Mouse (Mus musculus) brain, embryonic 14.5 days (tissue): ENCODE results near the gene Slc48a1. TPM values are rescaled to one million over a fixed set of nuclear protein-coding genes. Genes with fewer than 3 reads are reported as not detected.
A peak's percentile ranks its signal among the peaks of the same experiment; 100 is the strongest.

ENCODE experiments used
- DNase-seq: peaks from one replicate; pipeline ENCODE4 v3.0.0-alpha.2; 2011; ENCODE audit warnings: low read depth
- CTCF ChIP-seq: fragments of 200-500 bp; IDR thresholded peaks from 2 replicates; pipeline ENCODE4 v1.5.1; 2012; ENCODE audit warnings: inconsistent platforms, mild to moderate bottlenecking, moderate library complexity, borderline replicate concordance; ENCODE audit not compliant: insufficient read depth, insufficient read length; ENCODE audit errors: extremely low read depth
- POLR2A ChIP-seq: fragments of 200-500 bp; IDR thresholded peaks from 2 replicates; pipeline ENCODE4 v1.6.1; 2012; ENCODE audit warnings: mild to moderate bottlenecking, inconsistent platforms, borderline replicate concordance; ENCODE audit not compliant: poor library complexity, insufficient read depth, insufficient read length, severe bottlenecking; ENCODE audit errors: extremely low read depth
- polyA plus RNA-seq: library from polyadenylated mRNA; depleted of rRNA; stranded (reverse); fragments of >200 nt; gene quantifications from 2 replicates; pipeline ENCODE4 v1.2.3, GENCODE M21; 2012

Slc48a1 gene
- polyA plus RNA-seq, 1 experiment: 39.5 TPM

DNA sequence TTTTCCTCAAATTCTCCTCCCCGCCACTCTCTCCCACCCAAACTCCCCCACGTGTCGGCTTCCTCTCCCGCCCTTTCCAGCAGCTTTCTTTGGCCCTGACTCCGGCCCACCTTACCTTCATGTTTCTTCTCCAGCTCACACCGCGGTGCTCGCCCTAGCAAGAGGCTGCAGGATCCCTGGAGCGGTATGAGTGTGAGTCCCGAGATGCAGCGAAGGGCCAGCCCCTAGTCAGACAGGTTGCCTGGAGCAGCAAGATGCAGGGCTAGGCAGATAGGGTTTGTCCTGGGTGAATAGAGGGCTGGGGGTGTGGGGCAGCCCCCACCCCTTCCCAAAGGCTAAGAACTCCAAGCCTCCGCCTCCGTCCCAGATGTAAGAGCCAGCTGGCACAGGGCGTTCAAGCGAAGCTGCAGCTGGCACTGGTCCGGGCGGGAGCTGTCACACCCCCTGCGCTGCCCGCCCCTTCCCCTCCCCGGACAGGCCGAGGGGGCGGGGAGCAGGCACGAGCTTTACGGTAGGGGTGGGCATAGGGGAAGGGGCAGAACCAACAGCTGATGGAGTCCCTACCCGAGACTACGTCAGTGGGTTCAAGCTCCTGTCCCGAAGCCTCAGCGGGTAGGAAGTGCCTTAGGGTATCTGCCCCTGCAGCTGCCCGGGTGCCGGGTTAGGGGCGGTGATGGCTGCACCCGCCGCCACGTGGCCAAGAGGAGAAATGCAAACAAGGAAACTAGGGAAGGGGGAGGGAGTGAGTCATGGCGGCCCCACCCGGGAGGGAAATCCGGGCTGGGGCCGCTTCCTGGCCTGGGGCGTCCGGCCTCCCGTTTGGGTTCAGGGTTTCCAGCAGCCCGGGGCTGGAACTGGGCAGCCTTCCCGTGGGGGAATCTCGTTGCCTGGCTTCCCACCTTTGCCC, 10.8 kb upstream of the Slc48a1 start, which contains the start of gene Rapgef3:
Gene Rapgef3 (minus strand): TSS at position 693 of the 907 bp plus-strand sequence.
- DNase-seq: peak; percentile 77

DNA sequence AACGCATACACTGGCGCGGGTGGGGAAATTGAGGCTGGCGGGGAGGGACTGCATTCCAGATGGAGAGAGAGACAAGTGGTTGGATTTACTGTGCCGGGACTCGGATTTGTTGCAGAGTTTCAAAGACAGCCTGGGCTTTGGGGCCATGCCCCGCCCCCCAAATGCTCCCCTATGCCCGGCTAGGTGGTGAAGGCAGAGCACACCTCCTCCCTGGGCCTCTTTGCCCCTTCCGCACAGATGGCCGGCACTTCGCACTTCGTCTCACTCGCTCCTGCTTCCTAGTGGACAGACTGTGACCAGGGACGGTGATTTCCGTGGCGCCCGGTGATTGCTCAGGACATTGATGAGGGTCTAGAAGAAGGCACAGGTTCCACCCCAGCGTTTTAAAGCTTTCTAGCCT, 10.1 kb upstream of the Slc48a1 start:
- TF ChIP-seq CTCF (peak; percentile 23; the same call in 1 of the 2 replicates), POLR2A (no peak)
- DNase-seq: peak; percentile 45

More for the DNA sequence above, 10.8 kb upstream of the Slc48a1 start, which contains the start of gene Rapgef3:
- no peak for TF ChIP-seq POLR2A
- peak; percentile 67 for TF ChIP-seq CTCF

DNA sequence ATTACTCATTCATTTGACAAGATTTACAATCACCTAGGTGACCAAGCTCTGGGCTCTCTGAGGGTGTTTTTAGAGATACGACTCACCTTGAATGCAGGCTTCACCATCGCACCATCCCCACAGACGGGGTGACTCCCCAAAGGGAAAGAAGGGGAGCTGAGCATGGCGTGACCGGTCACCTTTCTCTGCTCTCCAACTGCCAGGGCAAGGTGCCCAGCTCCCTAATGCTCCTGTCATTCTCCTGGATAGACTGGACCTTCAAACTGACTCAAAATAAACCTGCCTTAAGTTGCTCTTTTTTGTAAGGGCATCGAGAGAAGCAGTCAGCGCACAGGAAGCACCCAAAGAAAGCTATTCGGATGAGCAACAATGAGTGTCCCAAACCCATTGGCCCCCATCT, 8.0 kb upstream of the Slc48a1 start:
- TF ChIP-seq CTCF (no peak), POLR2A (no peak)
- no peak for DNase-seq

DNA sequence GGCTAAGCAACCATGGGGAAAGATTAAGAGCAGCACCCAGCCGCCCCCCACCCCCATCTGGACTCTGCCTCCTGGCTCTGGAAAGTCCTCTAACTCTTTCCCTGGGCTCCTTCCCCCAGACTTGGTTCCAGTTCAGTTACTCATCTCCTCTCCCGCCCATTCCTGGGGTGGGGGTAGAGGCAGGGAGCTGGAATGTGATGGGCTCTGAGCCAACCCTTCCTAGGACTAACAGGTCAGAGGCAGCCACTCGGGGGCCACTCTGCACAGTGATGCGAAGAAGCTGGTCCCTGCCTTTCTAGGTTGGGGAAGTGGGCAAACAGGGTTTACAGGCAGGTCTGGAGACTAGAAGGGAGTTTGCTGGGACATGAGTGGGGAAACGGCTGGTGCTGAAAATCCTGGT, 5.2 kb upstream of the Slc48a1 start:
- DNase-seq: peak; percentile 69
- TF ChIP-seq POLR2A (no peak), CTCF (no peak)

DNA sequence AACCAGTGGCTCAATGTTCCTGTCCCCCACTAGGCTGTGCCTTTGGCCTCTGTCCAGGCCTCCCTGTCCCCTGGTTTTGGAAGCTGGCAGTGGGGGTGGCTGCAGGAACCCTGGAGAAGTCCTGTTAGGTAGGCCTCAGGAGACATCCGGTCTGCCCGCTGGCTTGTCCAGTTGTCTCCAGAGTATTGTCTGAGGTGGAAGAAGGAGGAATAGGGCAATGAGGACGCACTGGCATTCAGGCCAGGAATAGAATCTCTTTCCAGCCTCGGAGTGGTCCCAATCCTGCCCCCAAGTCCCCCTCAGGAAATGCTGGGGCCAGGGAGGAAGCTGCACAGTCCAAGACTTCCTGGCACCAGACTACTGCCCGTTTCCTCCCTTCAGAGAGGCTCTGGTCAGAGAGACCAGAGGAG, 4.4 kb upstream of the Slc48a1 start:
- DNase-seq: no peak
- TF ChIP-seq CTCF (no peak), POLR2A (no peak)

DNA sequence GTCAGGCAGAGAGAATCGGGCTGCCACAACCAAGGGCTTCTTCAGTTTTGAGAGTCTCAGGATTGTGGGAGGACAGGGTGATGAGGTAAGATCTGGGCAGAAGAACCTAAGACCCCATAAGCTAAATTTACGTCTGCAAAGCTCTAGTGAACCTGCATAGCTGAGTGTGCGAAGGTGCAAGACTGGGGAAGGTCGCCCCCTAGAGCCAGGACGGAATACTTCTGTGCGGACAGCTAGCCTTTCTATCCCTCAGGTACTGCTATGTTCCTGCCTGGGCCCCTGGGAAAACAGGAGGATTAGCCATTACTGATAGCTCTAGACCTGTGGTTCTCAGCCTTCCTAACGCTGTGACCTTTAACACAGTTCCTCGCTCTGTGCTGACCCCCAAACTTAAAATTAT, 1.8 kb upstream of the Slc48a1 start:
- no peak for TF ChIP-seq POLR2A
- peak; percentile 83 for TF ChIP-seq CTCF

DNA sequence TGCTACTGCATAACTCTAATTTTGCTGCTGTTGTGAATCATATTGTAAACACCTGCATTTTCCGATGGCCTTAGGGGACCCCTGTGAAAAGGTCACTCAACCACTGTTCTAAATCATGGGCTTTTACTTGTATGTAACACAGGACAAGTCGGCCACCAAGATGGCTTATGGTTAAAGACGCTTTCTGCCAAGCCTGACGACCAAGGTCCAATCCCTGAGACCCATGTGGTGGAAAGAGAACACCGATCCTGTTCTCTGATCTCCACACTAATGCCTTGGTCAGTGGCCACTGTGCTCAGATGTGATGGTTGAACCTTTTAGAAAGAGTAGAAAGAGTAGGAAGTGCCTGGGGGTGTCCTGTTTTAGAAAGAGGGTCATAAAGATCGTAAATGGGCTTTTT, 1.4 kb upstream of the Slc48a1 start:
- no peak for DNase-seq
- TF ChIP-seq POLR2A (no peak), CTCF (no peak)

More for the DNA sequence above, 1.8 kb upstream of the Slc48a1 start:
- peak; percentile 72 for DNase-seq

DNA sequence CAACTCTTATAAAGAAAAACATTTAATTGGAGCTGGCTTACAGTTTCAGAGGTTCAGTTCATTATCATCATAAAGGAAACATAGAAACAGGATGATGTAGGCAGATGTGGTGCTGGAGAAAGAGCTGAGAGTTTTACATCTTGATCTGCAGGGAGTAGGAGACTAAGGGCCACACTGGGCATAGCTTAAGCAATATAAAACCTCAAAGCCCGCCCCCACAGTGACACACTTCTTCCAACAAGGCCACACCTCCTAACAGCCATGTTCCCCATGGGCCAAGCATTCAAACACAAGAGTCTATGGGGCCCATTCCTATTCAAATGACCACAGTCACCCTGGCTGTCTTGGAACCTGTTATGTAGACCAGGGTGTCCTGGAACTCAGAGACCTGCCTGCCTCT, 1.3 kb downstream of the Slc48a1 start:
- TF ChIP-seq POLR2A (no peak), CTCF (no peak)
- no peak for DNase-seq

DNA sequence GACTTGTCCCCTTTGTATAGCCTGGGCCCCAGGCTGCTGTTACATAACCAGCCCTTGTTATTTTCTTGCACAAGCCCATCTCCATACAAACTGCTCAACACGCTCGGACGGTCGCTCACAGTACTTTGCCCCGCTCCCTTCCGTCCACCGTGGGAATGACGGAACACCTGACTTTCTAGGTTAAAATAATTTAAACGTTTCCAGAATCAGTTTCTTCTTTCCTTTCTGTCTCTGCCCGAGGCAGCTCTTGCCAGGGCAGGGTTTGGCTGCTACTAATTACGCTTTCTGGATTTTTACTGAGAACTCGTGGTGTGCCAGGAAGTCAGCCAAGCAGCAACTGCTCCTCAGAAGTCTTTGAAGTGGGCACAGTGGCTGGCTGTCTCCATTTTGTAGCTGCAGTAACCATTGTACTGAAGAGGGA, 2.3 kb downstream of the Slc48a1 start:
- TF ChIP-seq POLR2A (no peak), CTCF (no peak)
- peak; percentile 73 for DNase-seq

DNA sequence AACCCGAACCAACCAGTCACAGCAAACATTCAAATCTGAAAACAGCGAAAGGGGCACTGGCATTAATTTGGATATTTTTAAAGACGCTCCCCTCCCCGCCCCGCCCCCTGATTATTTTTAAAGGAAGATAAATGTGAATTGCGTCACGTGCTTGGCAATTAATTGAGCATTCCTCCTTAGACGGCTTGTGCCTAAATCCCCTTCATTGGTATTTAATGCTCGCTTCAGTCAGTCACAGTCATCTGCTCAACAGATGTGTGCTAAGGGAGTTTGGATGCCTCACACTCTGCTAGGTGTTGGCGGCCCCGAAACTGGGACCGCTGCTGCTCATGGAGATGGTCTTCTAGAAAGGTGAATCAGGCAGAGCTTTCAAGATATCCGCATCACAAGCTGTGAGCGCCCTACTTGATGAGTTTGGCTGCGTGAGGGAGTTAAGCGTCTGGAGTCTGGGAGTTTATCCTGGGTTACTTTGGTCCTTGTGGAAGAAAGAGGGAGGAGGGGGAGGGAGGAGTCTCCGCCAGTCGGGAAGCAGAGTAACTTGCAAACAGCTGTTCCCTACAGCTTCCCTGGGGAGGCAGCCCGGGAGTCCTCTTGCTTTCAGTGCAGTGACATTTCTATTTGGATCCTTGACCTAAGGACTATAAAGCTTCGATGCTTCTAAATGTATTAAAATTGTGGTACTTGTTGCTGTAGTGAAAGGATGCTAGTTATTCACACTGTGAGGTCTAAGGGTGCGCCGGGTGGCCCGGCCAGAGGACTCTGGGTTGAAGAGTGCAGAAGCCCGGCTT, 3.8 kb downstream of the Slc48a1 start:
- peak; percentile 47 for DNase-seq
- no peak for TF ChIP-seq POLR2A
- no peak for TF ChIP-seq CTCF

DNA sequence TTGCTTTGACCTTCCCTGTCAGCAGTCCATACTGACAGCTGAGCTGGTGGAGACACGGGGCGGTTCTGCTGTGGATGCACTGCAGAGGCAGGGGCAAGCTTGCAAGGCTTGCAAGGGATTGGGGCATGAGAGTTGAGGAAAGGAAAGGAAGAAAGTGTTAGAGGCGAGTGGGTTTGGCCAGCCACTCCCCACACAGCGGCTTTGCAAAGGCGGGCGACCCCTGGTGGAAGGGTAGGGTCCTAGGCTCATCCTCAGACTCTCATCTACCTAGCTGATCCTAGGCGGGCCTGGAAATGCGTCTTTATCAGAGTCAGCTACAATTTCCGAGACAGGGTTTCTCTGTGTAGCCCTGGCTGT, 4.4 kb downstream of the Slc48a1 start:
- peak; percentile 61 for DNase-seq
- no peak for TF ChIP-seq POLR2A
- peak; percentile 74 for TF ChIP-seq CTCF
